Mouse (Mus musculus) lung, adult 18-20 months (tissue): Measurements from ENCODE around the gene Uxs1.

Experiments
- DNase-seq, 2 experiments: peaks; one replicate each; pipeline ENCODE4 v3.0.0; 2022; ENCODE audit warnings: mixed read lengths in 2 of 2

Gene Uxs1

DNA sequence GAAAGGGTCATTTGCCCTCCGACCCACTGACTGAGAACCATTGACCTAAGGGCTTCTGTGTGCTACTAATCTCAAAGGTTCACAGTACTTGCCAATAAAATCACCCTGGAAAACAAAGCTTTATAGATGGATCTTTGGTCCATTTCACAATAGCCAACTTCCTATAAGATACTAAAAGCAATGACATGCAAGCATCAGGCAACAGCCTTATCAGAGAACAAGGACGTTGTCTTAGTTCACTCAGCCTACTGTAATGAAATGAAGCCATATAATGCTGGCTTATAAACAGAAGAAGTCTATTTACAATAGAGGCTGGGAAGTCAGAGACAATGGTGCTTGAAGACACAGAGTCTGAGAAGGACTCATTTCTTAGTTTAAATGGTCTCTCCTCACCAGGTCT is 37.8 kb downstream of the Uxs1 start:
- DNase-seq = no peak

DNA sequence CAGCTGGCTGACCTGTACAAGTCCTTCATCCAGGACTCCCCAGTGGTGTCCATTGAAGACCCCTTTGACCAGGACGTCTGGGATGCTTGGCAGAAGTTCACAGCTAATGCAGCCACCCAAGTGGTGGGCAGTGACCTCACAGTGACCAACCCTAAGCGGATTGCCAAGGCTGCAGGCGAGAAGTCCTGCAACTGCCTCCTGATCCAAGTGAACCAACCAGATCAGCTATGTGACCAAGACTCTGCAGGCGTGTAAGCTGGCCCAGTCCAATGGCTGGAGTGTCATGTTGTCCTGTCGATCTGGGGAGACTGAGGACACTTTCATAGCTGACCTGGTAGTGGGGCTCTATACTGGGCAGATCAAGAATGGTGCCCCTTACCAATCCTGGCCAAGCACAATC is 40.9 kb downstream of the Uxs1 start:
- DNase-seq = no peak

DNA sequence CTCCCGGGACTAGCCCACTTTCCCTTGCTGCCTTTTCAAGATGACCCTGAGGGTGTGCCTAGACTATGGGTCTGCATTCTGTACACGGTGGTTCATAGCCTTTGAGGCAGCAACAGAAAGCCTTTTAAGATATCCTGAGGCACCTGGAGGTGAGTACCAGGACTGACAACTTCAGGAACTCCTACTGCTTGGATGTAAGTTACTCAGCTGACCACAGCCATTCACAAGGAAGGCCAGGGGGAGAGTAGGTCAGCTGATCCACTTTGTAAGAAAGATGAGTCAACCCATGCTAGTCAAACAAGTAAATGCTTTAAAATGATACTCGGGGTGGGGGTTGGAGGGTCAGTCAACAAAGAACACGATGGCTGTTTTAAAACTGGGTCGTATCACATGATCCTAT is 42.3 kb downstream of the Uxs1 start:
- DNase-seq = no peak

DNA sequence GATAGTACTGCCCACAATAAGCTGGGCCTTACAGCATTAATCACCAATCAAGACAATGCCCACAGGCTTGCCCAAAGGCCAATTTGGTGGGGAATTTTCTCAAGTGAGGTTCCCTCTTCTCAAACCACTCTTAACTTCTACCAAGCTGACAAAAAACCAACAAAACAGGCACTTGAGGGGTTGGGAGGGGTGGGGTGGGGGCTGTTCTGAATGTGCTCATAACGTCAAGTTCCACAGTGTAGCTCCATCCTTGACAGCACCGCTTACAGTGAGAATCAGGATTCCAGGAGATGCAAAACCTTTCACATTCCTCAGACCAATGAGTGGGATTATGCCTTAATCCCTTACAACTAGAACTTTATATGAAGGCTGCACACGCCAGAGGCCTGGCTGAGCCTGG is 44.4 kb downstream of the Uxs1 start:
- no peak for DNase-seq

DNA sequence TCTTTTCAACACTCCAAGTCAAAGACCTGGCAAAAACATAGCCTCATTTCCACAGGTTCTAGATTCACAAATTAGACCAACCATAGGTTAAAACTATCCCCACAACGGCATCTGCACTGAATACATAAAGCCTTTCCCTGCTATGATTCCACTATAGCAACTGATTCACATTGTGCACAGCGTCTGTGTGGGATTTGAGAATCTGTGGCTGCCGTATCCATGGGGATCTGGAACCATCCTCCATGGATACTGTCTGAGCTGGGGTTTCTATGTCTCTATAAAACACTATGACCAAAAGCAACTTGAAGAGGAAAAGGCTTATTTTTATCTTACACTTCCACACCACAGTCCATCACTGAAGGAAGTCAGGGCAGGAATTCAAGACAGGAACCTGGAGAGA is 44.9 kb downstream of the Uxs1 start:
- no peak for DNase-seq

DNA sequence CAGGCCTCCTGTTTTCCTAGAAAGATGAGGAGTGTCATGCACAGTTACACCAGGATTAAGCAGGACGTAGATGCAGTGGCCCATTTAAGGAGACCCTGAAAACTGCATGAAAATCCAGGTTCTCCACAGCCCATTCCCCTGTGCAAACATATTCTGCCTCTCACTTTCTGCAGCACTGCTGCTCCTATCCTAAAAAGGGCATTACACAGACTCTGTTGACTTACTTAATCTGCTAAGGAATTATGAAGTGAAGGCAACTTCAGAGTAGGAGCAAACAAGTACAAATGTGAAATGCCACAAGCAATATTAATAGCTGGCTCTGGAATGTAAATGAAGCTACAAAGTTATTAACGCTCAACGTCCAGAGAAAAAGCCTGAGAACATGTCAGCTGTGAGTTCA is 45.9 kb downstream of the Uxs1 start:
- DNase-seq = no peak

DNA sequence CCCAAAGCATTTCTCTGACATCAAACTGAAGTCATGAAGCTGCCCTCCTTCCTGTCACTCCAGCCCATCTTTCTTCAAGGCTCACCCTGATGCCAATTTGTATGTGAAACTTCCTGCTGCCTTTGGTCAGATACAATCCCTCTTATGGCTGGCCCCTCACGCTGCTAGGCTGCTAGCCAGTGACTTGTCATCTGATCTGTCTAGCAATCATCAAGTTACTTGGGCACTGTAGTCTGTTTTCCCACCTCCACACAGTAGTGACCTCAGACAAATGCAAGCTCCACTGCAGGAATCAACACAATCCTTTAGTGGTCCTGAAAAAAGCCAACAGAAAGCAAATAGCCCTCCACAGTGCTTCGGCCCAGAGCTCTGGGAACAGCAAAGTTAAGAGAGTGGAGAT is 46.4 kb downstream of the Uxs1 start:
- DNase-seq = no peak

DNA sequence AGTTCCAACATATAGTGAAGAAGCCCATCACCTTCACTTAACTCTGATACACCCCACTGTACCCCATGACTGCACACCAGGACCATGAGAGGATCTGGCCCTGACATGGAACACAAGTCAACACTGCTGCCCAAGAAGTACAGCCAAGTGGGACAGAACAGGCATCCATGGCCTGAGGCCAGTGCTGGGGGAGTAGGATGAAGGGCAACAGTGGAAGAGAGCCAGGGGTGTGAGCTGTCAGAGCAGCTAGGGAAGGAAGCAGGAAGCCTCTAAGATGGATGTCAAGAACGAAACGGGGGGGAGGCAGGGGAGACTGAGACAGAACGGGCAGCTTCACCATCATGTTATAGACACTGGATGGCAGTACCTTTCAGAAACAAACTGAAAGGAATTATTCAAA is 51.5 kb downstream of the Uxs1 start:
- DNase-seq = peak; percentile 26 to 43

DNA sequence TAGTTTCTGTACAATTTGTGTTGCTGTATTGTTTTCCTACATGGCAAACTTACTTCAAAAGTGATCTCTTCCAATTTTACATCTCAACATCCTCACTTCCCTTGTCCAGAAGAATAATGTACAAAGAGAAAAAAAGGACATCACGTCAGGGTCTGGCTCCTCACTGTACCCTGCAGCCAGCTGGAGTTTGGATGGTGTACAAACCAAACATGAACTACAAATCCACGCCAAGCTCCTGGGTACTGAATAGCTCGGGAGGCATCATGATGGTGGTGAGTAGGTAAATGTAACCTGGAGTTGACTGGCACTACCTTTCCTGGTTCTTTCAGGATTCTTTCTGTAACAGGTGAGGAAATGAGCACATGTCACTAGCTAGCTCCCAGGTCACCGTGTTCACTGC is 53.5 kb downstream of the Uxs1 start:
- no peak for DNase-seq

DNA sequence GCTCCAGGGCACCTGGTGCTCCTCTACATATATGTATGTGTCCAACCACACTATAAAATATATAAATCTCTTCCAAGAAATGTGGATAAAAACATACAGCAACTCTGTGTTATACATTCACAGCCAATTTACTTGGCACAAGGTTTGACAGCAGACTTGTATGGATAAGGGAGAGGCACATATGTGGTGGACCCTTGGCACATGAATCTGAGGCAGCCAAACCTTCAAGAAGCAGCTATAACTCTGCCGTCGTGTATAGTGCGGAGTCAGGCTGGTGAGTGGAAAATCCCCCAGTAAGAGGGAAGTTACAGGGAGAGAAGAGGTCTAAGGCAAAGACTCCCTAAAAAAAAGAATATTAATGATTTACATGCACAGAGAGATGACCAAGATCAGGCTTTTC is 54.9 kb downstream of the Uxs1 start:
- DNase-seq = no peak

DNA sequence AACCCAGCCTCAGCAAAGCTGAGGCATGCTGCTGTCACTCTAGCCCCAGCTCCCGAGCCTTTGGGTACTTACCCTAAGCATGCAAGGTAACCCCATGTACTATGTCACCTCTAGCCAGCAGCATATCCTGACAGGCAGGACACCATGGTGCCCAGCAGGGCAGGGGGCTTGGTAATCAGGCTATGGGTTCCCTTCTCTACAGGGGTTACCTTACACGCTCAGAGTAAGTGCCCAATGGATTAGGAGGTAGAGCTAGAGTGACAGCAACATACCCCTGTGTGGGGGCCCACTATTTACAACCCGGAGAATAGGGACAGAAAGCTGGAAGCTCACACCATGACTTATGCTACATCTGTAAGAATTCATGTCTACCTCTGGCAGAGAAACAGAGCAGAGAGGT is 57.6 kb downstream of the Uxs1 start:
- DNase-seq = no peak

DNA sequence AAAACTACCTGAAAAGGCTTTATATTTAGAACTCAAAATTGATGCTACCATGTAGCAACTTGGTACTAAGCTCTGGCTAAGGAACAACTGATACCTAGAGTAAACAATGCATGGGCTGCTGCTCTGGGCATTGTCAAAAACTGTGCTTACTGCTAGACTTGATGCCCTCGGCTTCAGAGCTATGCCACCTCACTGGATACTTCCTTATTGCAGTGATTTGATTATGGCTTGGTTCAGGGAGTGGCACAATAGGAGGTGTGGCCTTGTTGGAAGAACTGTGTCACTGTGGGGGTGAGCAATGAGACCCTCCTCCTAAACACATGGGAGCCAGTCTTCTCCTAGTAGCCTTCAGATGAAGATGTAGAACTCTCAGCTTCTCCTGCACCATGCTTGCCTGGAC is 58.3 kb downstream of the Uxs1 start:
- DNase-seq = no peak

DNA sequence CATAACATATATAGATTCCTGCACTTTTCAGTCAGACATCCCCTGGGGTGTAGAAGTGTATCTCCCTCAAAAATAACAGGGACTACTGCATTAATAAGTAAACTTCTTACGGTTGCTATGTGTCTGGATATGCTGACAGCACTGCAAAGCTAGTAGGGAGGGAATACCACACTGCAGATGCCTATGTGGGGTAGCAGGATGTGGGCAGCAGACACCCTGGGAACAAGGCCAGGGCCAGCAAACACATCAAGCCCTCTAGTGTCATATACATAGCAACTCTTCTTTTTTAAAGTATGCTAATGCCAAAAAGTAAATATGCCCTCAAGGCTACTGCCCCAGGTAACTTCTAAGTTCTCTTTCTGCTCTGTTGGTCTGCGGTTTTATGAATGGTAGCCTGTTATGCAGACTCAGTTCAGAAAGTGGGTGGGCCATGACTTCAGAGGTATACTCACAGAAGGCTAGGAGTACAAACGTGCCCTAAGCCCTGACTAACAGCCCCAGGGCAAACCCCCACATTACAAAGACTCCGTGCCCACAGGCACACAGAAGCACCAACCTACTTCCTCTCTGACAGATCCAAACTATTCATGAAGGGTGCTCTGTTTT is 59.1 kb downstream of the Uxs1 start:
- no peak for DNase-seq

DNA sequence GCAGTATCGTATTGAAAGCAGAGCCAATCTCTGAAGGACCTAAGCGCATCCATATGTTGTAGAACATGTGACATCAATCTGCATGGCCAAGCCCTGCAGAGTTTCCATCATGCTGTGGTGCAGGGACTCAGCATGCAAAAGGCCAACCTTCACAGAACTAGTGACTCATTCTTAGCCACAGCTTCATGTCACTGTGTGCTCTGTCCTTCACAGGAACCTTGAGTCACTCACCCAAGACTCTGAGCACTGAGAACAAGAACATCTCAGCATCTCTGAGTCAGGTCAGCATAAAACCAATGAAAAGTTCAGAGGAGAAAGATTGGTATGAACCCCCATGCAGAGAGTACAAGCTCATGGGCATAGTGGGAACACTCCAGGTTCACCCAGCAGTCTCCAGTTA is 61.3 kb downstream of the Uxs1 start:
- DNase-seq = no peak

DNA sequence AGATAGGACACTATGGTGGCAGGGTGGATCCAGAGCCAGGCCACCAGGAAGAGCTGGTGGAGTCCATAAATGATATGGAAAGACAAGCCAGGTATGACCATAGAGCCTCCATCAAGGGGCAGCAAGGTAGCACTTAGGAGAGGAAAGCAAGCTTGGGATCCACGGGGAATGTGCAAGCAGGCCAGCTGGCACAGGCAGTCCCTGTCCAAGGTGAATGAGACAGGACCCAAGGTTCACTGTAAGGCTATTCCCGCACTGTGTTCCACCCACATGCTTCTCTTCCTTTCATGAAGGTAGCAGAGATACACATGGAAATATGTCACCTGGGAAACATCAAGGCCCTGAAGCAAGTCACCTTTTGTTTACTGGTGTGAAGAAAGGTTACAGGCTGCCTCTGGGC is 63.1 kb downstream of the Uxs1 start:
- DNase-seq = no peak

DNA sequence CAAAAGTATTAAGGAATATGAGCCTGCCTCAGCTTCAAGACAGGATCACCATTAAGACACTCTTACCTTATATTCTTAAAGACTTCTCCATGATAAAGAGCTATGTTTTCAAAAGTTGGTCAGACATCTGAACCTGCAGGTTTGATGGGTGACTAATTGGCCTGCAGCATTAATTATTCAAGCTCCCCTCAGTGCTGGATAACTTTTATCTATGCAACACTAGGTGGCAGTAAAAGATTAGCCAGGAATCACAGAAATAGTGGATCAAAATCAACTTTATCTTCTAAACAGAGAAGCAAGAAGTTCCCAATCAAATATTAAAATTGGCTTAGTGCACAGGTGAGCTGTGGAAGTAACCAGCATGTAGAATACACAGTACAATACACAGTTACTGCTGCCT is 67.5 kb downstream of the Uxs1 start:
- DNase-seq = no peak

DNA sequence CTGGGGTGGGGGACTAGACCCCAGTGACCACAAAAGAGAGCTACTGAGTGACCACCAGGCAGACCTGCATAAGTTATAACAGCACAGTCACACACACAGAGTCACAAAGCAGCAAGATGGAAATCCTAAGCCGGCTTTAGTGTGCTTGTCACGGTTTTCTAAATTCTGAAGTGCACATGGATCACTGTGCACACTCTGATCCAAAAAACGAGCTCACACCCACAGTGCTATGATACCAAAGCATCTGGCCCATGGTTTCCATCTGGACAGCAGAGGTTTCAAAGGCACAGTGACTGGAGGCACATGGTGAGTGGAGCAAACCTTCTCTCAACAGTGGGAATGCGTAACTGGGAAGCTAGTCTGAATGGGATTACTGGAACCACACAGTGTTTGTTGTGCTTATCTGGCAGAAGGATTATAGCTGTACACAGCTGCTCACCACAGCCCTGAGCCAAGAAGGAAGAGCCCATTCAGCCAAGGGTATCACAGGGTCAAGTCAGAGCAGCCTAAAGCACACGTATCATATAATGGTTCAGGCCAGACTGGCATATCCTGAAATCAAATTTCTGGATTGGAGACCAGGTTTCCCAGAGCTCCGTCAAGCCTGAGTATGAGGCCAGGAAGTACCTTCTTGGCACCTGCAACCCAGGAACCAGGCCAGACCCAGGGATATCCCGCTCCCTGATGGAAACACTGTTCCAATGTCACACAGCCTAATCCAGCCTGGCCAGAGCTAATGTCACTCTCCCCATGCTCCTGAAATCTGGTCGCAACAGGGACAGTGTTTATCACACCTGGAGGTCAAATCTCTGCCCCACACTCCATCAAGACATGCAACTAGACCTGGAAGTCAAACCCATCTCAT is 72.9 kb downstream of the Uxs1 start:
- no peak for DNase-seq

DNA sequence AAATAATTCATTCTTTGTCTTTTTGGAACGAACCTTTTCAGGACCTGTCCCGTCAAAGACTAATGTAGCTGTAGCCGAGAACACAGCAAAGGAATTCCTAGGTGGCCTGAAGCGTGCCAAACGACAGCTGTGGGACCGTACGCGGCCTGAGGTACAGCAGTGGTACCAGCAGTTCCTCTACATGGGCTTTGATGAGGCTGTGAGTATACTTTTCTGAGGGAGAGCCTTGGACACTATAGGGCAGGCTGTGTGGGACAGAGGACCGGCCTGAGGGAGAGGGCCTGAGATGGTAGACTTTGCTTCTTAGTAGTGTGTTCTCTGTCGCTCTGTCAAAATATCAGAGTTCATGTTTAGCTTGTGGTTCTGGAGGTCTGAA is 89.1 kb downstream of the Uxs1 start:
- no peak for DNase-seq

DNA sequence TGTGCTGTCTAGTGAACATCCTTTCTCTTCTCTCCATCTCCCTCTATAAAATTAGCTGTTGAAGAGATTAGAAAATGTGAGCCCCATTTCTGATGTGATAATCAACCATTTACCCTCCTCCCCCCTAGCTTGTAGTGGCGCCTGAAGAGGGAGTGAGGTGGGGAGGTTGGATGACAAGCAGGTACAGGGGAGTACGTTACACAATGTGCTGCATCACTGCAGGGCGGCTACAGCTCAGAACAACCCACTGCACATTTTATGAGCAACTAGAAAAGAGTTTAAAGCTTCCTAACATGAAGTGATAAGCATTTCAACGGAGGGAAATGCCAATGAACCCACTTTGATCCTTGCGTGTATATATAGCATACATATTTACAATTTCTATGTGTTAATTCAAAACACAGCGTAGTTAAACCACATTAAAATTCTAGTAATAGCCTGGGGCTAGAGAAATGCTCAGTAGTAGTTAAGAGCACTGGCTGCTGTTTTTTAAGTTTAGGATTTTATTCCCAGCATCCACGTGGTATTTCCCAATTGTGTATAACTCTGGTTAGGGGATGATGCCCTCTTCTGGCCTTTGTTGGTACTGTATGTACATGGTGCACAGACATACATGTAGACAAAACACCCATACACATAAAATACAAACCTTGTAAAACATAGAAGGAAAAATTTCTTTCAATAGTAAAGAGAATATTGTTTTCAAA is 89.6 kb downstream of the Uxs1 start:
- peak in 1 of 2 experiments; percentile 8 for DNase-seq

DNA sequence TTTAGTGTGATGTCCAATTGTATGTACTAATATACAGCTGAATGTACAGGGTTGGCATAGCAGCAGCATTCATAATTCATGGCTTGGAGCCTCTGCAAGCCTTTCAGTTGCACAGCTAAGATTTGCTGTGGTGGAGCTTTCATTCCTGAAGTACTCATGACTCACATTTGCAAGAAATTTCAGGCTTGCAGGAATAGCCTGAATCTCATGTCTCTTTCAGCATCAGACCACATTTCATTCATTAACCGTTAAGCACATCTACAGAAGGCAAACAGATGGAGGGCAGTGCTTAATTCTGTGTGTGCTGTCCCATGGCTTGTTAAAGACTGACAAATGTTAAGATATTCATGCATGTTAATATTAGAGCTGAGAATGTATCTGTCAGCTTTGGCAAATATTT is 94.9 kb downstream of the Uxs1 start:
- DNase-seq = no peak

DNA sequence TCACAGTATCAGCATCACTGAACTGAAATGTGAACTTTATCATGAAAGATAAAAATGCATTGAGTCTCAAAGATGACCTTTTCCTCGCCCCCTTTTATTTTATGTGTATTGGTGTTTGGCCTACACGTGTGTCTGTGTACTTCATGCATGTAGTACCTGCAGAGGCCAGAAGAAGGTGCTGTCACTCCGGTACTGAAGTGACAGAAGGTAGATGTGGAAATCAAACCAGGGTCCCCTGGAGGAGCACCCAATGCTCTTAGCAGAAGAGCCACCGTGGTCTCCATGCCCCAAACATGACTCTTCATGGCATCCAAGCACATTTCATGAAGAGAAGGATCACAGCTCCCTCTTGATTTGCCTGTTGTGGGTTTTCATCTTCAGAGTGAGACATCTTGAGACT is 95.5 kb downstream of the Uxs1 start:
- DNase-seq = no peak

DNA sequence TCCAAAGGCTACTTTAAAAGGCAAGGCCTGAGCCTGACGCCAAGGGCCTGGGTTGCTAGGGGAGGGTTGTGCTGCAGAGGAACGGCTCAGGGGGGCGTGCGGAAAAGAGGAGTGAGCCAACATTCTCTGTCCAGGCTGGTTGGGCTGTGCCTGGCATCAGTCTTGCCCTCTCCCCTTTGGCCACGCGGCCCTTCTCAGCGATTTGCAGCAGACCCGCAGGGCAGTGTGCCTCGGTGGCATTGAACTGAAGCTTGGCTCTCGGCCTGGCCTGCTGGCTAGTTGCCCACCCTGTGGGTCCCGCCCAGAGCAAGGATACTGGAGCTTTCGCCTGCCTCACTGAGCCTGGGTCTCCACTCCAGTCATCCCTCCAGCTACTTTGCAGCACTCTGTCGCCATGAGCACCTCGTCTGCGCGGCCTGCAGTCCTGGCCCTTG is 97.1 kb downstream of the Uxs1 start, which contains the start of gene 1500015O10Rik:
Gene 1500015O10Rik, plus strand, starts transcription at position 112 of the 434 bp plus-strand sequence.
- peak; percentile 10 to 29 for DNase-seq

DNA sequence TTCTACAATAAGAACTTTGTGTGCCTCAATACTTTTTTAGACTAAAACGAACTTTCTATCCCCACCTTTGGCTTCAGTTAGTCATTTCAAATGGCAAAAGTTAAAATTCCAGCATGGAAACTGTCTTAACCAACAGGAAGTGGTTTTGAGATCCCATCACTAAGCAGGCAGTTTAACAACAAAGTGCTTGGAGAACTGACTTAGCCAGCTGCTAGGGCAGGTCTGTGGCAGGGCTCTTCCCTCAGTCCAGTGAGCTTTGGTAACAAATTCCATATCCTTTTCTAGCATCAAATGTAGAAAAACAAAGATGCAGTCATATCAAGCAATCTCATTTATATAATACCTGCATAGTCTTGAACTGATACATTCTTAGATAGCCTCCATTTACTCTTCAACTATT is 105.1 kb downstream of the Uxs1 start:
- DNase-seq = no peak

DNA sequence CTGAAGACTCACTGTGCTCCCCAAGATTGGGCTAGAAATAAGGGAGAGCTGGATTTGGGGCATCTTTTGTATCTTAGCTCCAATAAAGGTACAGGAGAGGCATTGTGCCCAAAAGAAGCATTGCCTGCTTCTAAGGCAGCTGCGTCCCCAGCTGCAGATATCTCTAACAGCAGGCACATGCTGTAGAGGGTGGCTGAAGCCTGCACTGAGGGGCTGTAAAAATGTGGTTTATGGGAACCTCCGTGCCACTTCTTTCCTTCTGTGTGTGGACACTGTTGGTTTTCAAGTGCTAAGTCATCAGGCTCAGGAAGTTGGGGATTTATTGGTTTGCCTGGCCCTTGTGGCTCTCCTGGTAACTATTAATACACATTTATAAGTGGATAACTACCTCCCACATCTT is 108.8 kb downstream of the Uxs1 start:
- no peak for DNase-seq
